Mouse (Mus musculus): ENCODE results near the gene Mboat7. TPM values are rescaled to one million over a fixed set of nuclear protein-coding genes. Genes with fewer than 3 reads are reported as not detected.
A peak's percentile ranks its signal among the peaks of the same experiment; 100 is the strongest.
"Not testable (repeated sequence)": the region's sequence is repeated elsewhere in the genome, so short reads cannot be mapped to it uniquely, and the experiment has no call there.

The Mboat7 gene
- total and polyA plus RNA-seq, 3 experiments = 18.4 to 41.2 (median 21.7) TPM

DNA sequence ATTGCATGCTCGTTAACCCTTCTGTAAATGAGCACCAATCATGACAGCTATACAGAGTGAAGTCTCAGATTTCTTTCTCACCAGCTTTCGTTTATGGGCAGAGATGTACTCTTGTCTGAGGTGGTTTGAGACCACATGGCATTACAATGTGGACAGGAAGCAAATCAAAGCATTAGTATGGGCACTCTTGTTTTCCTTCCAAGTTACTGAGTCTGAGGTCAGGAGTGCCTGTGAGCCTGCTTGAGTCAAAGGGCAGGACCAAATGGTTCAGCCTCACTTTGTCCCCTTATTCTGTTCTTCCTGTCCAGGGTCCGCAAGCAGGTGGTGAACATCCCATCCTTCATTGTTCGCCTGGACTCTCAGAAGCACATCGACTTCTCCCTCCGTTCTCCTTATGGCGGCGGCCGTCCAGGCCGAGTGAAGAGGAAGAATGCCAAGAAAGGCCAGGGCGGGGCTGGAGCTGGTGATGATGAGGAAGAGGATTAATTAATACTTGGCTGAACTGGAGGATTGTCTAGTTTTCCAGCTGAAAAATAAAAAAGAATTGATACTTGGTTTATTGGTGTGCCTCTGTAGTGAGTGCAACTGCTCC, 13.1 kb upstream of the Mboat7 start:
- H3K4me2 ChIP-seq (ENCODE audit: insufficient read depth, low read depth, poor library complexity, severe bottlenecking) = peak overlapping the region; percentile 69
- no peaks in the 10 kb centered on the region for H3K9me3 ChIP-seq (replicated peaks; ENCODE audit: low read length)
- DNase-seq (ENCODE audit: extremely low read depth) = peak; percentile 25
- peaks cover 33 to 37% of the 10 kb centered on the region in 2 experiments for H3K36me3 ChIP-seq (replicated peaks in 1 of 2; ENCODE audit: control insufficient read depth in 1 of 2, insufficient read depth in 1 of 2, low read length in 1 of 2)
- TF ChIP-seq MYC (IDR thresholded peaks at IDR 0.05; ENCODE audit: low read depth, low read length) (peak; percentile 82), ZMIZ1 (IDR thresholded peaks at IDR 0.05; ENCODE audit: low read depth, low read length) (peak; percentile 9; the same call in 1 of the 2 replicates), MXI1 (IDR thresholded peaks at IDR 0.05; ENCODE audit: low read depth, low read length) (peak; percentile 46; the same call in 1 of the 2 replicates), SIN3A (IDR thresholded peaks at IDR 0.05; ENCODE audit: low read length) (peak; percentile 37), SMC3 (IDR thresholded peaks at IDR 0.05; ENCODE audit: low read depth, low read length) (no peak), MAX (IDR thresholded peaks at IDR 0.05; ENCODE audit: low read length) (peak; percentile 64; the same call in 1 of the 2 replicates), RCOR1 (conservative IDR thresholded peaks at IDR 0.05; ENCODE audit: low read depth, low read length) (no peak), POLR2AphosphoS2 (IDR thresholded peaks at IDR 0.05; ENCODE audit: low read depth, low read length) (peak; percentile 81; the same call in 1 of the 2 replicates)
- in situ Hi-C loops (cut with MboI; ENCODE audit: low pct_ligation_motif_present, low pct_unique_long_range_greater_than_20kb, low sequenced_read_pairs) = no loop called here
- peaks cover 30% of the 10 kb centered on the region for H3K79me2 ChIP-seq (replicated peaks; ENCODE audit: control insufficient read depth, extremely low read depth, insufficient read depth, poor library complexity, severe bottlenecking)
- peak overlapping the region; percentile 89; the same call in 1 of the 2 replicates for H3K9ac ChIP-seq (ENCODE audit: insufficient read depth, low read depth)
- peaks cover 2 to 34% of the 10 kb centered on the region in 2 experiments; a peak in 3 of 4 replicates for H3K4me1 ChIP-seq (ENCODE audit: control insufficient read depth in 1 of 2, insufficient read depth in 2 of 2)
- dilution Hi-C loops (cut with MboI; ENCODE audit: extremely low pct_ligation_motif_present, extremely low pct_unique_long_range_greater_than_20kb, low sequenced_read_pairs) = no loop called here
- H3K27ac ChIP-seq (ENCODE audit: insufficient read depth, low read depth) = peak overlapping the region; percentile 49
- no peaks in the 10 kb centered on the region for H3K27me3 ChIP-seq (replicated peaks)
- H3K4me3 ChIP-seq (replicated peaks in 1 of 3; ENCODE audit: low read depth in 2 of 3, low read length in 2 of 3, poor library complexity in 1 of 3) = peak overlapping the region; percentile 39 to 98 (median 86)

DNA sequence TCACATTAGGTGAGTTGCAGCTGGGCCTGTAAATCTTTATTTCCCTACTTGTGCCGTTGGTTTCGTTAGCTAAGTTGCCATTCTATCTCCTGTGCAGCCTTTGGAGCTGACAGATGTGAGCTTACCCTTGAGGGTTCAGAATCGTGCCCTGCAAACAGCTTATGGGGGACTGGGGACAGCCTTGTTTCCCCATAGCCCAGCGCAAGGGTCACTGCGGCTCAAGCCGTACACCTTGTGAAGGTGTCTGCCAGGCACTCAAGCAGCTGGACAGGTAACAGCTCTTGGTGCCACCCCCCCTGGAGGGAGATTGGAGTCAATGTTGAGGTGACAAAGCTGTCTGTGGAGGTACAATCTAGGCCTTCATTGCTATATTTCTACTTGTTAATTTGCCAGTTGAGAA, 12.6 kb upstream of the Mboat7 start:
- peaks cover 38 to 43% of the 10 kb centered on the region in 2 experiments for H3K36me3 ChIP-seq (replicated peaks in 1 of 2; ENCODE audit: control insufficient read depth in 1 of 2, insufficient read depth in 1 of 2, low read length in 1 of 2)
- peak; percentile 16 for DNase-seq (ENCODE audit: extremely low read depth)
- TF ChIP-seq POLR2AphosphoS2 (IDR thresholded peaks at IDR 0.05; ENCODE audit: low read depth, low read length) (peak; percentile 21; the same call in 1 of the 2 replicates), USF2 (conservative IDR thresholded peaks at IDR 0.05; ENCODE audit: low read depth, low read length) (no peak)
- H3K79me2 ChIP-seq (replicated peaks; ENCODE audit: control insufficient read depth, extremely low read depth, insufficient read depth, poor library complexity, severe bottlenecking) = peaks cover 30% of the 10 kb centered on the region
- peak overlapping the region; percentile 89 for H3K9ac ChIP-seq (ENCODE audit: insufficient read depth, low read depth)
- H3K27me3 ChIP-seq (replicated peaks) = no peaks in the 10 kb centered on the region
- in situ Hi-C loops (cut with MboI; ENCODE audit: low pct_ligation_motif_present, low pct_unique_long_range_greater_than_20kb, low sequenced_read_pairs) = no loop called here
- no peaks in the 10 kb centered on the region for H3K9me3 ChIP-seq (replicated peaks; ENCODE audit: low read length)
- dilution Hi-C loops (cut with MboI; ENCODE audit: extremely low pct_ligation_motif_present, extremely low pct_unique_long_range_greater_than_20kb, low sequenced_read_pairs) = no loop called here
- H3K4me3 ChIP-seq (replicated peaks in 1 of 3; ENCODE audit: low read depth in 2 of 3, low read length in 2 of 3, poor library complexity in 1 of 3) = peak overlapping the region; percentile 39 to 98 (median 86)
- H3K27ac ChIP-seq (ENCODE audit: insufficient read depth, low read depth) = peak overlapping the region; percentile 14
- H3K4me2 ChIP-seq (ENCODE audit: insufficient read depth, low read depth, poor library complexity, severe bottlenecking) = peak overlapping the region; percentile 69
- peaks cover 2 to 34% of the 10 kb centered on the region in 2 experiments; a peak in 3 of 4 replicates for H3K4me1 ChIP-seq (ENCODE audit: control insufficient read depth in 1 of 2, insufficient read depth in 2 of 2)

DNA sequence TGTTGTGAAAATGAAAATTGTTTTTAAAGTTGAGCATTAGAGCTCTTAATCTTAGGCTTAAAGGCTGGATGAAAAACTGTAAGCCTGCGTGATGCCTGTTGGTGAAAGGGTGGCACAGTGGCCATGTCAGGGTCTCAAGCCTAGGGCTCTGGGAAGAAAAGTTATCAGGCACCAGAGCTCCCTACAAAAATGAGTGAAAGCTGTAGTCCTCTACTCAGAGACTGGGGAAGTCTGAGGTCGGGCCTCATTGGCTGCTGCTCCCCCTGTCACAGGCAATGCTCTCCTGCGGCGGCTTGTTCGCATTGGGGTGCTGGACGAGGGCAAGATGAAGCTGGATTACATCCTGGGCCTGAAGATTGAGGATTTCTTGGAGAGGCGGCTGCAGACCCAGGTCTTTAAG, 12.1 kb upstream of the Mboat7 start:
- H3K27me3 ChIP-seq (replicated peaks); H3K9me3 ChIP-seq (replicated peaks; ENCODE audit: low read length); in situ Hi-C loops (cut with MboI; ENCODE audit: low pct_ligation_motif_present, low pct_unique_long_range_greater_than_20kb, low sequenced_read_pairs); dilution Hi-C loops (cut with MboI; ENCODE audit: extremely low pct_ligation_motif_present, extremely low pct_unique_long_range_greater_than_20kb, low sequenced_read_pairs): not testable (repeated sequence)
- peak overlapping the region; percentile 28; the same call in 1 of the 2 replicates for H3K27ac ChIP-seq (ENCODE audit: insufficient read depth, low read depth)
- H3K4me1 ChIP-seq (ENCODE audit: control insufficient read depth in 1 of 2, insufficient read depth in 2 of 2) = peaks cover 2 to 31% of the 10 kb centered on the region in 2 experiments; a peak in 3 of 4 replicates
- peaks cover 40 to 42% of the 10 kb centered on the region in 2 experiments for H3K36me3 ChIP-seq (replicated peaks in 1 of 2; ENCODE audit: control insufficient read depth in 1 of 2, insufficient read depth in 1 of 2, low read length in 1 of 2)
- H3K4me2 ChIP-seq (ENCODE audit: insufficient read depth, low read depth, poor library complexity, severe bottlenecking) = peak overlapping the region; percentile 69
- H3K4me3 ChIP-seq (replicated peaks in 1 of 3; ENCODE audit: low read depth in 2 of 3, low read length in 2 of 3, poor library complexity in 1 of 3) = peak overlapping the region; percentile 68 to 98 (median 86)
- TF ChIP-seq POLR2A (IDR thresholded peaks at IDR 0.05; ENCODE audit: low read depth, low read length) = peak; percentile 46; the same call in 1 of the 2 replicates
- TF ChIP-seq CHD2 (IDR thresholded peaks at IDR 0.05; ENCODE audit: low read length) = 0 out of 2 replicates have a peak, but pooled peaks have one; percentile 7
- DNase-seq (ENCODE audit: extremely low read depth) = peak; percentile 39
- peak overlapping the region; percentile 89 for H3K9ac ChIP-seq (ENCODE audit: insufficient read depth, low read depth)
- H3K79me2 ChIP-seq (replicated peaks; ENCODE audit: control insufficient read depth, extremely low read depth, insufficient read depth, poor library complexity, severe bottlenecking) = peaks cover 30% of the 10 kb centered on the region
